In genomic region chr5:35595706-35596105, GRCm38 (mm10) we compare ENCODE assay signal across 8 mouse cellular contexts. TPM values are rescaled to one million over a fixed set of nuclear protein-coding genes. Genes with fewer than 3 reads are reported as not detected.
DNase-seq lines count a peak whose midpoint lies in the region; ATAC-seq and TF ChIP-seq lines count a peak whose summit lies in the region.

No protein-coding gene starts in this region.

- no peaks in the 10 kb centered on the region for H3K27me3 ChIP-seq in heart, postnatal 0 days (ENCODE audit: control insufficient read depth, insufficient read depth, low read length)

- no peak overlapping the region for H3K9ac ChIP-seq in heart, postnatal 0 days (replicated peaks; ENCODE audit: low read depth, low read length)

- TF ChIP-seq EP300 in heart, postnatal 0 days (IDR thresholded peaks at IDR 0.05; ENCODE audit: low read depth) = no peak

- H3K4me3 ChIP-seq in heart, postnatal 0 days (ENCODE audit: low read depth, low read length) = no peak overlapping the region

- H3K4me1 ChIP-seq in heart, postnatal 0 days (ENCODE audit: control insufficient read depth, insufficient read depth) = no peaks in the 10 kb centered on the region

- 0 out of 2 replicates have a peak, but pooled peaks cover 4% of the 10 kb centered on the region for H3K9me3 ChIP-seq in heart, postnatal 0 days (replicated peaks; ENCODE audit: control insufficient read depth, low read length)

- WGBS in heart, postnatal 0 days = 20% methylated on average over 4 of the region's 4 CpGs

- TF ChIP-seq CTCF in heart, postnatal 0 days (IDR thresholded peaks at IDR 0.05; ENCODE audit: low read depth) = peak; percentile 99

- no peak overlapping the region for H3K27ac ChIP-seq in heart, postnatal 0 days (ENCODE audit: low read depth)

- ATAC-seq in heart, postnatal 0 days (ENCODE audit: insufficient read depth, low read depth) = peak; percentile 57; the same call in 1 of the 2 replicates

- DNase-seq in CD8-positive naive resting alpha-beta T cell, adult 2 months (ENCODE audit: low read depth in 2 of 2, low spot score in 2 of 2) = peak; percentile 38 to 49
- DNase-seq in adrenal gland, postnatal 14 days = peak; percentile 85
- DNase-seq in embryo, embryonic 9.5 days (ENCODE audit: extremely low spot score) = peak; percentile 79
- peak; percentile 57 for DNase-seq in heart, postnatal 0 days (ENCODE audit: low spot score)
- DNase-seq in layer of hippocampus, adult 8-10 months (ENCODE audit: low spot score in 2 of 2) = peak; percentile 35 to 77
- DNase-seq in lung, postnatal 36 days = peak; percentile 85
- peak; percentile 70 to 83 for DNase-seq in right cerebral cortex, postnatal 10 days (ENCODE audit: low spot score in 2 of 2)
- DNase-seq in urinary bladder, postnatal 14 days (ENCODE audit: low spot score) = peak; percentile 78

- no peak overlapping the region for H3K4me2 ChIP-seq in heart, postnatal 0 days (ENCODE audit: low read depth, low read length)

- H3K36me3 ChIP-seq in heart, postnatal 0 days (replicated peaks; ENCODE audit: control insufficient read depth, insufficient read depth, low read length) = peaks cover 70% of the 10 kb centered on the region

RNA-seq across cellular contexts. Expression of gene Acox3, which starts 12.9 kb away (rescaled TPM):
- total RNA-seq in adrenal gland, postnatal 14 days (2021) = 43.9 and 53.2 TPM in 2 replicates
- total RNA-seq in heart, postnatal 0 days (2014; rRNA removed; ENCODE audit: low replicate concordance) = 26.8 and 31.2 TPM in 2 replicates
- polyA plus RNA-seq in heart, postnatal 0 days (2015; fragmentation: Nextera tagmentation; extraction: Ambion mirVana) = 11.9 and 13.4 TPM in 2 replicates
- 10 to 100 TPM; 29.6 to 50.2 (median 41.7) TPM for total RNA-seq in layer of hippocampus, adult 8-10 months (2022)

RNA-seq across cellular contexts. Expression of gene Trmt44, which starts 20.8 kb away (rescaled TPM):
- 6.5 and 7.0 TPM in 2 replicates for total RNA-seq in adrenal gland, postnatal 14 days (2021)
- total RNA-seq in heart, postnatal 0 days (2014; rRNA removed; ENCODE audit: low replicate concordance) = 7.3 and 8.1 TPM in 2 replicates
- polyA plus RNA-seq in heart, postnatal 0 days (2015; fragmentation: Nextera tagmentation; extraction: Ambion mirVana) = 2.4 and 2.6 TPM in 2 replicates
- 10 to 100 TPM in 1 of 4 experiments, 1 to 10 TPM in 3; 7.6 to 12.4 (median 8.7) TPM for total RNA-seq in layer of hippocampus, adult 8-10 months (2022)
